Mouse (Mus musculus) small intestine, adult 2 months (tissue): Measurements from ENCODE around the gene Gm3173.
"Not testable (repeated sequence)": the region's sequence is repeated elsewhere in the genome, so short reads cannot be mapped to it uniquely, and the experiment has no call there.

Source experiments
- CTCF ChIP-seq: fragments of 200-500 bp; IDR thresholded peaks from 2 replicates; pipeline ENCODE4 v1.5.1; 2012; ENCODE audit warnings: low read depth, mild to moderate bottlenecking, control low read depth, inconsistent platforms, low read length, moderate library complexity, mixed read lengths; ENCODE audit not compliant: insufficient replicate concordance, insufficient read length; ENCODE audit errors: extremely low read depth
- POLR2A ChIP-seq: fragments of 200-500 bp; IDR thresholded peaks from 2 replicates; pipeline ENCODE4 v1.6.1; 2012; ENCODE audit warnings: low read depth, mild to moderate bottlenecking, control low read depth, inconsistent platforms, low read length, moderate library complexity

DNA sequence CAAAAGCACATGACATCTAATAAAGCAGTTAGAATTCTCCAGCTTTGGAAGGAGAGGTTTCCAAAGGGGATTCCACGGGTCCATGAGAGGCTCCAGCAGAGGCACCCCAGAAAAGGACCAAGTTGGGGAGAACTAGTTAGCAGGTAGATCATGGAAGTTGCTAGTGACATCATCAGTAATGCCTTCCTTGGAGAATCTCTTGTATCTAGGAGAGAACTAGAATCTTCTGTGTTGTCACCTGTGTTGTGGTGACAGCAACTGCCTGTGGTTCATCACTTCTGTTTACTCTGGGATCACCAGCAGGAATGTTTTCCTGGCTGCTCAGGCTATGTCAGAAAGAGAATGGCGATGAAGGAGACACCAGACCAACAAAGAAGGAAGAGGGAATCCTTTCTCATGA is 124.3 kb downstream of the Gm3173 start, which contains the start of gene Gm3047:
- TF ChIP-seq CTCF, POLR2A: not testable (repeated sequence)
